Mouse (Mus musculus) CH12.LX (cell line): ENCODE results near the gene Rai14.
A peak's percentile ranks its signal among the peaks of the same experiment; 100 is the strongest.

Experiments
- CTCF ChIP-seq, 2 experiments: IDR thresholded peaks in 1 of 2; conservative IDR thresholded peaks in 1 of 2; 2 replicates each; pipeline ENCODE4 v1.5.1; 2011 to 2012; ENCODE audit warnings: low read depth in 2 of 2, low read length in 2 of 2, improper control_type of control experiment in 1 of 2, inconsistent platforms in 1 of 2, mild to moderate bottlenecking in 1 of 2, moderate library complexity in 1 of 2
- ELF1 ChIP-seq: IDR thresholded peaks from 2 replicates; pipeline ENCODE4 v1.6.1; 2014; ENCODE audit warnings: low read depth, mild to moderate bottlenecking, inconsistent platforms, low read length, improper control_type of control experiment
- EP300 ChIP-seq: IDR thresholded peaks from 2 replicates; pipeline ENCODE4 v1.6.1; 2011; ENCODE audit warnings: low read length, improper control_type of control experiment
- MAX ChIP-seq: IDR thresholded peaks from 2 replicates; pipeline ENCODE4 v1.6.1; 2011; ENCODE audit warnings: low read length, improper control_type of control experiment
- POLR2A ChIP-seq: IDR thresholded peaks from 2 replicates; pipeline ENCODE4 v1.6.1; 2011; ENCODE audit warnings: low read depth, mild to moderate bottlenecking, improper control_type of control experiment, low read length
- UBTF ChIP-seq: IDR thresholded peaks from 2 replicates; pipeline ENCODE4 v1.6.1; 2012; ENCODE audit warnings: low read depth, mild to moderate bottlenecking, inconsistent platforms, low read length, improper control_type of control experiment, moderate library complexity

DNA sequence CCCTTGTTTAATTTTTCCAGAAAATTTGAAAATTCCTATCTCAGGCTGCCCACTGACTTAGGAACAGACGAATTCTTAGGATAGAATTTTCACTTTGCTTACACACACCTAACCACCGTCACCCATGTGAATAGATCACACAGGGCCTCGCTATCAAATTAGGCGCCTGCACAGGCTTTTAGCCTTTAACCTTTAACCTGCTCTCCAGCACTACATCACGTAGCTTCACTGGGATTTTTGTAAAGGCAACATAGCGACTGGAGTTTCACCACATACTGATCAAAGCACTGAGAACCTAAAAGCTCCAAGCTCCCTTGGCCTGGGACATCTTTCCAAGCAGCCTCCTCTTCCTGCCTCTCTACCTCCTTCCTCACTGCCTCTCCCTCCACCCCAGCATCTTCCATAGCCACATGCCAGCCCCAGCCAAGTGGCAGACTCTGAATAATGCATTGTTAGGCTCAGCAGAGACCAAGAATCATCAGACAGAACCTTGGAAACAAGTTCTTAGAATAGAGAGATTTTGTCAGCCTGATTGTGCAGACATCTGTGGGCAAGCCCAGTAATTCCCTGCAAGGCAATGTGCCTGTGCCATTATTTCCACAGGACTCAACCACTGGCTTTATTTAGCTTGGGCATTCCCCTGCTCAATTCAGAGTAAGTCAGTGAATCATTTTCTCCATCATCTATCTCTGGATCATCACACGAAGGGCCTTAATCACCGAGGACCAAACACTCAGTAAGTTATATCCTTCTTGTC, 17.8 kb downstream of the Rai14 start:
- no peak for TF ChIP-seq CTCF (conservative IDR thresholded peaks at IDR 0.05 in 1 of 2, IDR thresholded peaks at IDR 0.05 in 1 of 2; ENCODE audit: low read depth in 2 of 2, low read length in 2 of 2)
- TF ChIP-seq MAX = no peak
- TF ChIP-seq UBTF = no peak
- peak; percentile 83 for TF ChIP-seq EP300
- TF ChIP-seq POLR2A = no peak
- TF ChIP-seq ELF1 = no peak
